ENCODE assay signal across 8 mouse cellular contexts in genomic region chr6:72361121-72361551, GRCm38 (mm10). TPM values are rescaled to one million over a fixed set of nuclear protein-coding genes. Genes with fewer than 3 reads are reported as not detected.
DNase-seq lines count a peak whose midpoint lies in the region; ATAC-seq and TF ChIP-seq lines count a peak whose summit lies in the region.

No protein-coding gene starts in this region.

- TF ChIP-seq CTCF in left cerebral cortex, adult 2 months (IDR thresholded peaks at IDR 0.05) = no peak
- no peak for TF ChIP-seq CTCF in embryonic fibroblast, embryonic 13.5 days (IDR thresholded peaks at IDR 0.05; ENCODE audit: borderline replicate concordance, insufficient read depth, low read length)
- TF ChIP-seq CTCF in small intestine, adult 2 months (IDR thresholded peaks at IDR 0.05; ENCODE audit: extremely low read depth, insufficient read length, insufficient replicate concordance, low read depth, low read length) = no peak

- H3K4me1 ChIP-seq in embryonic fibroblast, embryonic 13.5 days (ENCODE audit: control insufficient read depth, insufficient read depth, low read length) = peaks cover 4% of the 10 kb centered on the region; the same call in 1 of the 2 replicates
- peaks cover 39% of the 10 kb centered on the region for H3K4me1 ChIP-seq in limb, embryonic 15.5 days
- H3K4me1 ChIP-seq in small intestine, adult 2 months (ENCODE audit: control insufficient read depth, insufficient read depth, insufficient read length, low read length) = peaks cover 19% of the 10 kb centered on the region

- intact Hi-C loops in left cerebral cortex, adult 2 months (cut with DNase I) = no loop called here
- intact Hi-C loops in gastrocnemius, postnatal 14 days (cut with DNase I; ENCODE audit: low total_unique reads) = no loop called here

- peaks cover 28% of the 10 kb centered on the region for H3K36me3 ChIP-seq in limb, embryonic 15.5 days
- peaks cover 20% of the 10 kb centered on the region for H3K36me3 ChIP-seq in small intestine, adult 2 months (ENCODE audit: control insufficient read depth, insufficient read depth, low read length)

- no peak overlapping the region for H3K9ac ChIP-seq in limb, embryonic 15.5 days

- peak overlapping the region; percentile 78 for H3K4me3 ChIP-seq in left cerebral cortex, adult 2 months
- H3K4me3 ChIP-seq in embryonic fibroblast, embryonic 13.5 days (ENCODE audit: insufficient read depth, low read length) = peak overlapping the region; percentile 84
- peak overlapping the region; percentile 59 for H3K4me3 ChIP-seq in limb, embryonic 15.5 days
- peak overlapping the region; percentile 32 for H3K4me3 ChIP-seq in small intestine, adult 2 months (ENCODE audit: low read depth, low read length)

- ATAC-seq in limb, embryonic 15.5 days (ENCODE audit: insufficient number of reproducible peaks, low FRiP score, low TSS enrichment, low read depth) = no peak

- H3K4me2 ChIP-seq in limb, embryonic 15.5 days = peak overlapping the region; percentile 72

- no peak for DNase-seq in left cerebral cortex, adult 2 months (ENCODE audit: extremely low spot score in 1 of 2, low spot score in 2 of 2)
- no peak for DNase-seq in left cerebral cortex, adult 9 months (ENCODE audit: low spot score in 2 of 2)
- no peak for DNase-seq in frontal cortex, postnatal 36 days (ENCODE audit: low spot score in 2 of 2)
- no peak for DNase-seq in gastrocnemius, postnatal 14 days
- DNase-seq in right cerebral cortex, postnatal 14 days = no peak

- H3K27ac ChIP-seq in left cerebral cortex, adult 2 months = no peak overlapping the region
- H3K27ac ChIP-seq in embryonic fibroblast, embryonic 13.5 days (ENCODE audit: insufficient read depth, low read length) = no peak overlapping the region
- no peak overlapping the region for H3K27ac ChIP-seq in limb, embryonic 15.5 days
- no peak overlapping the region for H3K27ac ChIP-seq in small intestine, adult 2 months (ENCODE audit: insufficient read depth, low read depth, low read length)

- 65% methylated on average over 5 of the region's 5 CpGs for WGBS in limb, embryonic 15.5 days
- 14% methylated on average over 5 of the region's 5 CpGs for WGBS in small intestine, adult 2 months

- no peak; the same call in 1 of the 2 replicates for TF ChIP-seq POLR2A in embryonic fibroblast, embryonic 13.5 days (IDR thresholded peaks at IDR 0.05; ENCODE audit: low read depth, low read length)
- no peak for TF ChIP-seq POLR2A in small intestine, adult 2 months (IDR thresholded peaks at IDR 0.05; ENCODE audit: low read depth, low read length)

- no peaks in the 10 kb centered on the region for H3K9me3 ChIP-seq in limb, embryonic 15.5 days

- no peaks in the 10 kb centered on the region for H3K27me3 ChIP-seq in limb, embryonic 15.5 days
- no peaks in the 10 kb centered on the region for H3K27me3 ChIP-seq in small intestine, adult 2 months (ENCODE audit: control insufficient read depth, insufficient read depth, low read length)

RNA-seq across cellular contexts. Expression of gene Rnf181, which starts 5.6 kb away (rescaled TPM):
- total RNA-seq in left cerebral cortex, adult 2 months (2021) = 10 to 100 TPM; 75.7 to 75.9 TPM
- polyA plus RNA-seq in embryonic fibroblast, embryonic 13.5 days (2011; ENCODE audit: insufficient read length, low read depth, missing spikeins) = 80.0 and 99.9 TPM in 2 replicates
- polyA plus RNA-seq in limb, embryonic 15.5 days (2015; fragmentation: Nextera tagmentation; extraction: Ambion mirVana) = 97.2 and 99.0 TPM in 2 replicates
- 59.5 and 97.6 TPM in 2 replicates for polyA plus RNA-seq in small intestine, adult 2 months (2012; rRNA removed)
- 10 to 100 TPM; 31.2 to 31.7 TPM for total RNA-seq in gastrocnemius, postnatal 14 days (2021)

RNA-seq across cellular contexts. Expression of gene Tmem150a, which starts 5.9 kb away (rescaled TPM):
- total RNA-seq in left cerebral cortex, adult 2 months (2021) = 1 to 10 TPM; 8.0 to 9.7 TPM
- polyA plus RNA-seq in embryonic fibroblast, embryonic 13.5 days (2011; ENCODE audit: insufficient read length, low read depth, missing spikeins) = 35.5 and 47.6 TPM in 2 replicates
- 12.6 and 13.8 TPM in 2 replicates for polyA plus RNA-seq in limb, embryonic 15.5 days (2015; fragmentation: Nextera tagmentation; extraction: Ambion mirVana)
- polyA plus RNA-seq in small intestine, adult 2 months (2012; rRNA removed) = 16.6 and 31.8 TPM in 2 replicates
- 10 to 100 TPM in 1 of 2 experiments, 1 to 10 TPM in 1; 9.1 to 12.5 TPM for total RNA-seq in gastrocnemius, postnatal 14 days (2021)

RNA-seq across cellular contexts. Expression of gene 0610030E20Rik, which starts 14.0 kb away (rescaled TPM):
- 10 to 100 TPM; 17.3 to 17.7 TPM for total RNA-seq in left cerebral cortex, adult 2 months (2021)
- polyA plus RNA-seq in embryonic fibroblast, embryonic 13.5 days (2011; ENCODE audit: insufficient read length, low read depth, missing spikeins) = 11.3 and 14.5 TPM in 2 replicates
- polyA plus RNA-seq in limb, embryonic 15.5 days (2015; fragmentation: Nextera tagmentation; extraction: Ambion mirVana) = 28.7 and 30.3 TPM in 2 replicates
- 6.5 and 12.7 TPM in 2 replicates for polyA plus RNA-seq in small intestine, adult 2 months (2012; rRNA removed)
- total RNA-seq in gastrocnemius, postnatal 14 days (2021) = 10 to 100 TPM; 11.4 TPM

RNA-seq across cellular contexts. Expression of gene Usp39, which starts 16.2 kb away (rescaled TPM):
- 10 to 100 TPM; 31.8 to 35.5 TPM for total RNA-seq in left cerebral cortex, adult 2 months (2021)
- 73.5 and 75.2 TPM in 2 replicates for polyA plus RNA-seq in embryonic fibroblast, embryonic 13.5 days (2011; ENCODE audit: insufficient read length, low read depth, missing spikeins)
- 34.0 and 38.2 TPM in 2 replicates for polyA plus RNA-seq in limb, embryonic 15.5 days (2015; fragmentation: Nextera tagmentation; extraction: Ambion mirVana)
- 5.5 and 6.8 TPM in 2 replicates for polyA plus RNA-seq in small intestine, adult 2 months (2012; rRNA removed)
- total RNA-seq in gastrocnemius, postnatal 14 days (2021) = 10 to 100 TPM; 16.7 to 17.2 TPM

RNA-seq across cellular contexts. Expression of gene Vamp5, which starts 19.1 kb away (rescaled TPM):
- 1 to 10 TPM; 6.3 to 6.8 TPM for total RNA-seq in left cerebral cortex, adult 2 months (2021)
- polyA plus RNA-seq in embryonic fibroblast, embryonic 13.5 days (2011; ENCODE audit: insufficient read length, low read depth, missing spikeins) = 20.1 and 23.5 TPM in 2 replicates
- 20.5 and 22.2 TPM in 2 replicates for polyA plus RNA-seq in limb, embryonic 15.5 days (2015; fragmentation: Nextera tagmentation; extraction: Ambion mirVana)
- 14.8 and 19.8 TPM in 2 replicates for polyA plus RNA-seq in small intestine, adult 2 months (2012; rRNA removed)
- 10 to 100 TPM; 60.9 to 79.6 TPM for total RNA-seq in gastrocnemius, postnatal 14 days (2021)

Comparison
In these comparisons a context has a peak if more than half of its experiments do, and no peak if none do; other contexts are left out.
1. H3K4me3 ChIP-seq: peak in every context shown above with its lines; median percentile 84 in embryonic fibroblast, embryonic 13.5 days; 78 in left cerebral cortex, adult 2 months; 59 in limb, embryonic 15.5 days; 32 in small intestine, adult 2 months.